Mouse (Mus musculus) E14TG2a.4 (cell line): ENCODE results near the gene Gm49711.

Experiments used
- CTCF ChIP-seq: conservative IDR thresholded peaks from 2 replicates; pipeline ENCODE4 v1.5.1; 2014; ENCODE audit warnings: low read length
- NANOG ChIP-seq: IDR thresholded peaks from 2 replicates; pipeline ENCODE4 v1.6.1; 2014; ENCODE audit warnings: borderline replicate concordance, low read length, mixed read lengths
- POU5F1 ChIP-seq: IDR thresholded peaks from 2 replicates; pipeline ENCODE4 v1.6.1; 2014; ENCODE audit warnings: low read length, borderline replicate concordance

DNA sequence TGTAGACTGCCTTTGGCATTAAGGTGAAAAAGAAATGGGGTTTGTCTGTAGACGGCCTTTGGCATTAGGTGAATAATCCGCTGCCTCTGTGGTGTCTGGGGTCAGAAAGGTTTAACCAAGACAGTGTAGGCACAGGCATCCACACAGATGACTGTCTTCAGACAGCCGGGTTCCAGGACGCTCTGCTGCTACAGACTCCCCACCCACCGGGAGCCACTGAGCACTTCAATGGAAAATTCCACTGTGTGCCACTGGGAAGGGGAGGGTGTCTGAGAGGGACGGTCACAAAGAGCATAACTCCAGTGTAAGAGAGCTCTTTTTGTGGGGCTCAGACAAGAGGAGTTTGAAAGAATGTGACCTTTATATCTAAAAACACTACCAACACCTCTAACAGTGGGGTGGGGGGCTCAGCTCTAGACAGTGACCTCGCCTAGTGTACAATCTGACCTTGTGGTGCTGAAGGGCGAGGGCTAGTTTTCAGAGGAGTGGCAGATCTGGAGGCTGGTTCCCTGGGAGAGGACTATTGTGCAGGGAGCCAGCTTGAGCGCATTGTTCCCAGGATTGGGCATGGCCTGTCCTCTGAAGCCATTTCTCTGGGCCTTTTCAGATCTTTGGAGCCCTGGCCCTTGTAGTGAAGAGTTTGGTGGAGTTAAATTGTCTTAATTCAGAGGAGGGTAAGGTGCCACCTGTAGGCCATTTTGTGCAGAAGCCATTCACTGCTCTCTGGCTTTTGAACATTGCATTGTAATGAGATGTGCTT is 45.6 kb downstream of the Gm49711 start:
- peak; percentile 16; the same call in 1 of the 2 replicates for TF ChIP-seq CTCF
- TF ChIP-seq NANOG: no peak; the same call in 1 of the 2 replicates
- TF ChIP-seq POU5F1: no peak
